Mouse (Mus musculus) stomach, embryonic 16.5 days (tissue): ENCODE results near the gene Pmvk. TPM values are rescaled to one million over a fixed set of nuclear protein-coding genes. Genes with fewer than 3 reads are reported as not detected.

Experiments used
- ATAC-seq: fragments of 200-750 bp; cut with Nextera tagmentation; 2 replicates; pipeline ENCODE4 v1.8.0; 2017; ENCODE audit warnings: moderate number of reproducible peaks, moderate TSS enrichment; ENCODE audit not compliant: insufficient read depth, low FRiP score
- H3K27ac ChIP-seq: fragments of 300-500 bp; sonication (generic); 2 replicates; pipeline ENCODE4 v1.5.1; 2014; ENCODE audit warnings: low read length
- H3K27me3 ChIP-seq: fragments of 300-500 bp; sonication (generic); 2 replicates; pipeline ENCODE4 v1.6.1; 2014; ENCODE audit warnings: low read length, control low read depth, mixed read lengths; ENCODE audit not compliant: control insufficient read depth, insufficient read depth
- H3K36me3 ChIP-seq: fragments of 300-500 bp; sonication (generic); 2 replicates; pipeline ENCODE4 v1.6.1; 2014; ENCODE audit warnings: low read length; ENCODE audit not compliant: control insufficient read depth, insufficient read depth
- H3K4me1 ChIP-seq: fragments of 300-500 bp; sonication (generic); 2 replicates; pipeline ENCODE4 v1.6.1; 2014; ENCODE audit warnings: low read length, control low read depth, mixed read lengths; ENCODE audit not compliant: control insufficient read depth, insufficient read depth
- H3K4me2 ChIP-seq: fragments of 300-500 bp; sonication (generic); 2 replicates; pipeline ENCODE4 v1.6.1; 2014; ENCODE audit warnings: low read depth, low read length, mixed read lengths
- H3K4me3 ChIP-seq: fragments of 300-500 bp; sonication (generic); replicated peaks from 2 replicates; pipeline ENCODE4 v1.5.1; 2014; ENCODE audit warnings: mild to moderate bottlenecking, low read length
- H3K9ac ChIP-seq: fragments of 300-500 bp; sonication (generic); 2 replicates; pipeline ENCODE4 v1.6.1; 2014; ENCODE audit warnings: low read length
- H3K9me3 ChIP-seq: fragments of 300-500 bp; sonication (generic); replicated peaks from 2 replicates; pipeline ENCODE4 v1.6.1; 2016; ENCODE audit warnings: low read length, control low read depth; ENCODE audit not compliant: control insufficient read depth
- WGBS: fragments of 180-500 bp; shearing (Covaris S2); extraction: QIAGEN DNeasy Blood & Tissue Kit; methylation state at CpG from one replicate; pipeline ENCODE4 v1.1.7; 2014; 5-methylcytosine and 5-hydroxymethylcytosine counted together
- polyA plus RNA-seq: library from polyadenylated mRNA; unstranded; fragments of >200 nt; fragmentation: Nextera tagmentation; extraction: Ambion mirVana; gene quantifications from 2 replicates; pipeline ENCODE4 v1.2.1, GENCODE M21; 2015

The Pmvk gene
- polyA plus RNA-seq, 1 experiment from 2014 or later: 56.0 TPM

DNA sequence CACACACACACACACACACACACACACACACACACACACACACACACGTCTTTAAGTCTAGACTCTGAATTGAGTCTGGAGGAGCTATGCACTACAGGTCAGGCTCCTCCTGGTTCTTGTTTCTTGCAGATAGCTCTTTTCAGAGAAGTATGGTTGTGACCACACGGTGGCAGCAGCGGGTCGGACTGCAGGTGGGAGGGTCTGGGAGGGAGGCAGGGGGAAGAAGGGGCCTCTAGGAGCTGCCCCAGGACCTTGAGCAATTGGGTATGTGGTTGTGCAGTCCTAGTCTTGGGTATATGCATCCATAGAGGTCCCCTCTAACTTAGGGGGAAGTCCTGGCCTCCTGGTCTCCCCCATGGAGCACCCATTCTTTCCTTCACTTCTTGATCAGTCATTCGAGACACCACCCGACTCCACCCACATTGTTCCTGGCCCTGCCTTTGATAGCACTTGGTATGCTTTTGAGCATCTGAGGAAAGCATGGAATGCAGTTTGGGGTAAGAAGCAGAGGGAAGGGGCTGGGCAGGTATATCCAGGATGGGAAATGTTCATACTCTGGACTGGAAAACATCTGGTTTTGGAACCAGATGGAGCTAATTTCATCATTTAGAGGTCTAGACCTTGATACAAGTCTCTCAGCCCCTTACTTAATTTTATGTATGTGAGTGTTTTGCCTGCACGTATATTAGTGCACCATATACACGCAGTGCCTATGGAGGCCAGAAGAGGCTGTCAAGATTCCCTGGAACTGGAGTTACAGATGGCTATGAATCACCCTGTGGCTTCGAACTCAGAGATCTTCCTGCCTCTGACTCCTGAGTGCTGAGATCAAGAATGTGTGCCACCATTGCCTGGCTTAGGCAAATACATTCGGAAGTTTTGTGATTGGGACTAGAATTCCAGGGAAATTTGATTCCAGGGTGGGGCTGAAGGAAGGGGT, 2.7 kb downstream of the Pmvk start:
- Histone ChIP-seq H3K4me3 (no peak overlapping the region), H3K9me3 (no peaks in the 10 kb centered on the region), H3K9ac (no peak overlapping the region), H3K36me3 (no peaks in the 10 kb centered on the region), H3K27me3 (no peaks in the 10 kb centered on the region), H3K27ac (no peak overlapping the region), H3K4me2 (no peak overlapping the region), H3K4me1 (peaks cover 18% of the 10 kb centered on the region)
- WGBS: 34% methylated on average over 10 of the region's 10 CpGs
- ATAC-seq: no peak

DNA sequence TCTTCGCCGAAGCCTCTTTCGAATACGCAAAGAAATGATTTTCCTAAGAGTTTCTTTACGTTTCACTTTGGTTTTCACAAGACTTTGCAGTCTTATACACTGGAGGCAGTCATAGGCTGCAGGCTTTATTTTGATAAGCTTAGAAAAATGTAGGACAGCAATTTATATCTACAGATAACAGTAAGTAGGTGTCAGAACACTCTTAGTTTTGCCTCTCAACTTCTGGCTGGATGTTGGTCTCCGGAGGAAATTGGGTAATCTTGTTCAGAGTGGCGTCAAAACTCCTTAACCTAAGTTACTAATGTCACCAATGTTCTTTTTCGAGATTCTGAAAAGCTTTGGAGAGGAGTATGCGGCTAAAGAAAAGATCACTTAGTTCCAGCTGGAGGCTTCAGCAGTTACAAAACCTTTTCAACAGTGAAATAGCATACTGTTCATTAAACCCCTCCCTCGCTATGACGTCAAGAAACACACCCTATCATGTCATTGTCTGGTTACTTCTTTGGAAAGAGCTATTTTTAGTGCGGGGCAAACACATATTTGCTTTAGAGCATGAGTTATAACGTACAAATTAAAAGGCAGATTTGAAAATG, 4.1 kb downstream of the Pmvk start:
- 39% methylated on average over 13 of the region's 13 CpGs for WGBS
- Histone ChIP-seq H3K36me3 (no peaks in the 10 kb centered on the region), H3K4me2 (peak overlapping the region; percentile 79), H3K9ac (peak overlapping the region; percentile 89), H3K27ac (peak overlapping the region; percentile 94), H3K9me3 (no peaks in the 10 kb centered on the region), H3K4me3 (peak overlapping the region; percentile 83), H3K27me3 (no peaks in the 10 kb centered on the region), H3K4me1 (peaks cover 18% of the 10 kb centered on the region)
- peak; percentile 65 for ATAC-seq

- WGBS: under 1% methylated on average over 33 of the region's 36 CpGs
- ATAC-seq: peak; percentile 92
Observed at GRCm38 (mm10) chr3:89458965-89459807, 4.8 kb downstream of the Pmvk start.

GRCm38 (mm10) chr3:89468268-89468667, 13.9 kb downstream of the Pmvk start:
- H3K36me3 ChIP-seq: no peaks in the 10 kb centered on the region
- 37% methylated on average over 4 of the region's 4 CpGs for WGBS
- H3K9me3 ChIP-seq: no peaks in the 10 kb centered on the region
- no peak overlapping the region for H3K4me3 ChIP-seq
- H3K9ac ChIP-seq: no peak overlapping the region
- no peaks in the 10 kb centered on the region for H3K4me1 ChIP-seq
- H3K27me3 ChIP-seq: no peaks in the 10 kb centered on the region
- ATAC-seq: no peak
- no peak overlapping the region for H3K27ac ChIP-seq
- no peak overlapping the region for H3K4me2 ChIP-seq

More at GRCm38 (mm10) chr3:89458965-89459807, 4.8 kb downstream of the Pmvk start:
- Histone ChIP-seq H3K27ac (peak overlapping the region; percentile 94), H3K4me1 (peaks cover 18% of the 10 kb centered on the region), H3K9ac (peak overlapping the region; percentile 89), H3K27me3 (no peaks in the 10 kb centered on the region), H3K4me3 (peak overlapping the region; percentile 83), H3K9me3 (no peaks in the 10 kb centered on the region), H3K4me2 (peak overlapping the region; percentile 79), H3K36me3 (no peaks in the 10 kb centered on the region)

DNA sequence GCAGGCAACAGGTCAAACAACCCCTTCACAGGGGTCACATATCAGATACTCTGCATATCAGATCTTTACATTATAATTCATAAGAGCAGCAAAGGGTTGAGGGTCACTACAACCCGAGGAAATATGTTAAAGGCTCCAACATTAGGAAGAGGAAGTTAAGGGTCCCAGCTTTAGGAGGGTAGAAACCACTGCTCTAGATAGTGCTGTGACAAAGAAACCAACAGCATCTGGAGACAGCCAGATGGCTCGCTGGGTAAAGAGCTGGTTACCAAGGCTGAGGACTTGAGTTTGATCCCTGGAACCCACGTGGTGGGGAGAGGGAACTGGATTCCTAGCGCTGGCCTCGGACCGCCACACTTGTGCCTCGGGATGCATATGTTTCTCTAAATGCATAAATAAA, 17.9 kb downstream of the Pmvk start:
- Histone ChIP-seq H3K36me3 (no peaks in the 10 kb centered on the region), H3K9ac (no peak overlapping the region), H3K27me3 (no peaks in the 10 kb centered on the region), H3K4me3 (no peak overlapping the region), H3K27ac (no peak overlapping the region), H3K4me1 (no peaks in the 10 kb centered on the region), H3K9me3 (no peaks in the 10 kb centered on the region), H3K4me2 (no peak overlapping the region)
- 75% methylated on average over 7 of the region's 7 CpGs for WGBS
- ATAC-seq: no peak

GRCm38 (mm10) chr3:89473838-89474237, 19.5 kb downstream of the Pmvk start:
- no peaks in the 10 kb centered on the region for H3K27me3 ChIP-seq
- 70% methylated on average over 6 of the region's 6 CpGs for WGBS

DNA sequence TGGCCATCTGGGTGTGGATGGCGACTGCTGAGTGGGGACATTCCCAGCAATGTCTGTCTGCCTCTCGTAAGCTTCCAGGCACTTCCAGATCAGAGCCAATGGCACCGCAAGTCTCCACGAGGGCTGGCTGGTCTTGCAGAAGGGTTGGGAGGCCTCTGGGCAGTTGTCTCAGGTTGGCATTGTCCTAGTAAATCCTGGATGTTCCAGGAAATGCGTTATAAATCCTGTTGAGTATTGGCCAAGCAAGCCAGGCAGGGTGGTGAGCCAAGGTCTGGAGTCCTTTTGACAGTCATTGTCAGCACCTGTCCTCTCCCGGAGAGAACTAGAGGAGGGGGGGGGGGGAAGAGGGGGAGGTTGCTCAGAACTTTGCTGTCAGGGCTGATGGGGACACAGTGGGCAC, 24.7 kb downstream of the Pmvk start:
- Histone ChIP-seq H3K4me1 (peaks cover 3% of the 10 kb centered on the region; the same call in 1 of the 2 replicates), H3K4me2 (no peak overlapping the region), H3K27me3 (no peaks in the 10 kb centered on the region), H3K9me3 (no peaks in the 10 kb centered on the region), H3K36me3 (no peaks in the 10 kb centered on the region), H3K9ac (no peak overlapping the region), H3K4me3 (no peak overlapping the region), H3K27ac (no peak overlapping the region)
- ATAC-seq: no peak
- WGBS: 75% methylated on average over 6 of the region's 6 CpGs

More at GRCm38 (mm10) chr3:89473838-89474237, 19.5 kb downstream of the Pmvk start:
- H3K4me2 ChIP-seq: no peak overlapping the region
- ATAC-seq: no peak
- H3K4me3 ChIP-seq: no peak overlapping the region
- no peaks in the 10 kb centered on the region for H3K36me3 ChIP-seq
- peaks cover 3% of the 10 kb centered on the region; the same call in 1 of the 2 replicates for H3K4me1 ChIP-seq
- H3K27ac ChIP-seq: no peak overlapping the region
- H3K9me3 ChIP-seq: no peaks in the 10 kb centered on the region
- H3K9ac ChIP-seq: no peak overlapping the region

DNA sequence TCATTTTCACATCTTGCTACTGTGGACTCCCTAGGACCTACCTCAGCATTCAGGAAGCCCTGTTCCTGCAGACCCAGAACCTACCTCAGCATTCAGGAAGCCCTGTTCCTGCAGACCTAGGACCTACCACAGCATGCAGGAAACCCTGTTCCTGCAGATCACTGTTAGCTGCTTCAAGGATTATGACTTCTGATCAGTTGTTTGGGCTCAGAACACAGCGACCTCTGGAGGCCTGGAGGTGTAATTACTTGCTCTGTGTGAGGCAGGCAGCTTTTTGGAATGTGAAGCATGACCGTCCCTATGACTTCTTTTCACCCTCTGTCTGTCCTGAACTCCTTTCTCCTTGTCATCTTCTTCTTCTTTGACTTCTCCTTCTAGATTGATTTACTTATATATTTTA, 27.1 kb downstream of the Pmvk start:
- H3K36me3 ChIP-seq: no peaks in the 10 kb centered on the region
- H3K27ac ChIP-seq: no peak overlapping the region
- H3K4me2 ChIP-seq: no peak overlapping the region
- H3K4me1 ChIP-seq: peaks cover 3% of the 10 kb centered on the region; the same call in 1 of the 2 replicates
- ATAC-seq: no peak
- no peak overlapping the region for H3K9ac ChIP-seq
- no peaks in the 10 kb centered on the region for H3K9me3 ChIP-seq
- no peaks in the 10 kb centered on the region for H3K27me3 ChIP-seq
- 43% methylated on average over 2 of the region's 2 CpGs for WGBS
- H3K4me3 ChIP-seq: no peak overlapping the region
